Mouse (Mus musculus): Measurements from ENCODE around the gene Ache.
A peak's percentile ranks its signal among the peaks of the same experiment; 100 is the strongest.

The Ache gene

DNA sequence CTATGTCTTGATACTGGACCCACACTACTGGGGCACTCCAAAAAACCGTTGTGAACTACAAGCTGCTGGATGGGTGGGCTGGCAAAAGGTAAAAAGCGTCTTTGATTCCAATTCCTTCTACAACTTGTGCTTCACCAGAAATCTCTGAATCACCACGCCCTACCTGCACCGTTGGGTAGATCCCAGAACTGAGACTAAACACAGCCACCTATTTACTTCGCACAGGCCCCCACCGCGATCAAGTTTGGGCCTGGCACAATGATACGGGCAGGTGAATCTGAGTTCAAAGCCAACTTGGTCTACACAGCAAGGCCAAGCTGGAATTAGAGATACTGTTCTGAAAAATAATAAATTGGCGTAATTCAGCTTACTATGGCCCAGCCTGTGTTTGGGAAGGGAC lies 8.0 kb downstream of the Ache start:
- no peak for DNase-seq (ENCODE audit: low read depth, low spot score)

DNA sequence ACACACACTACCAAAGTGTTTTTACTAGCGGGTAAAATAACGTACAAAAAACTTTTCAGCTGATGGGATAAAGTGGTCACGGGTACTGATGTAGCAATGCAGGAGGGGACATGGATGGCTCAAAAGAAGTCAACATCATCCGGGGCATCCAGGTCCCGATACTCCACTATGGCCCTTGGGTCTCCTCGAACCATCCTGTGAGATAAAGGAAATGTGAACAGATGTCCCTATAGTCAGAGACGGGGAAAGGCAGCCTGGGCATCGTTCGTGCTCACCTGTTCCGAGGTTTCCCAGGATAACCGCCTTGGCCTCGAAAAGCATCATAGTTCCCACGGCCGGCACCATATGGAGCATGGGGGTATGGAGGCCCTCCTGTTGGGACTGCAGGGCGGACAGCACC lies 8.4 kb downstream of the Ache start:
- DNase-seq (ENCODE audit: low read depth, low spot score): no peak

DNA sequence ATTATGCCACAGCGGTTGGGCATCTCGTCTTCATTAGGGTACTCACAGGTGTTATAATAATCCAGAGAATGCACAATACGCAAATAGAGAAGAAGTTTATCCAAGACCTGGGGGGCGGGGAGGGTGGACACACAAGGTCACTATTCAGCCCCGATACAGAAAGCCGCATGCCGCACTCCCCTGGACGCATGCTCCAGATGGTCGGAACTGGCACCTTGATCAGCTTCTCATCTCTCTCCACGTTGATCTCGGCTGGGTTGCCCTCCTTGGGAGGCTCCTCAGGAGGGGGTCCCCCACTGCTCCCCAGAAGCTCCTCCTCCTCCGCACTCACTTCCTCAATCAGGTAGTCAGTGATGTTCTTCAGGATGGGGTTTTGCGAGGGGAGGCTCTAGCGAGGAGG lies 9.8 kb downstream of the Ache start:
- DNase-seq (ENCODE audit: low read depth, low spot score): no peak

DNA sequence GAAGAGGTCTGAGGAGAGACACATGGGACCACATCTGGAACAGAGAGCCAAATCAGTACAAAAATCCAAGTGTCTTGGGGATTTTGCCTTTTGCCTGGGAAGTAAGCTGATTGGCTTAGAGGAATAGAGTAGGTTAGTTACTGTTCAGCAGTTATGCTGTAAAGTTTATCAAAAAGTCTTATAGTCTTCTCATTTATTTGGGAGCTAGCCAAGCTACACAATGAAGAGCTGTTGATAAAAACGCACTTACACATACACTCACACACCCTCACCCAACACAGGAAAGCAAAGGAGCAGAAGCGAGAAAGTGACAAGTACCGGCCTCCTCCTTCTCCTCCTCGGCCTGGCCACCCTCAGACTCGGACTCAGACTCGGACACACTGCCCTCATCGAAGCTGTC lies 11.9 kb downstream of the Ache start:
- no peak for DNase-seq (ENCODE audit: low read depth, low spot score)

DNA sequence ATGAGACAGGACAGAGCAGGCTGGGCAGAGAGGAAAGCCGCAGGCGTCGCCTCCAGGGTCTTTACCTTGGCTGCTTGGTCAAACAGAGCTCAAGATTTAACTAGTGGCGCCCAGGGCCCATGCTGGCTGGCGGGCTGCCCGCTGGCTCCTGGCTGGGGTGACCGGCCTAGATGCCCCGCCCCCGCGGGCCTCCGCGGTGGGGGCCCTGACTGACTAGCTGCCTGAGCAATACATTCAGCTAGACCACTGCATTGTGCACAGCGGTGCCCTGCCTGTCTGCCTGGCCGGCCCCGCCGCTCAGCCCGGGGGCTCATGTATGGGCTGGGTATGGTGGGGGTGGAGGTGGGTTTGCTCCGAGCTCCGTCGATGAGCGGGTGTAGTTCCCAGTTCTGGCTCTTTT lies 13.9 kb downstream of the Ache start:
- DNase-seq (ENCODE audit: low read depth, low spot score): no peak

DNA sequence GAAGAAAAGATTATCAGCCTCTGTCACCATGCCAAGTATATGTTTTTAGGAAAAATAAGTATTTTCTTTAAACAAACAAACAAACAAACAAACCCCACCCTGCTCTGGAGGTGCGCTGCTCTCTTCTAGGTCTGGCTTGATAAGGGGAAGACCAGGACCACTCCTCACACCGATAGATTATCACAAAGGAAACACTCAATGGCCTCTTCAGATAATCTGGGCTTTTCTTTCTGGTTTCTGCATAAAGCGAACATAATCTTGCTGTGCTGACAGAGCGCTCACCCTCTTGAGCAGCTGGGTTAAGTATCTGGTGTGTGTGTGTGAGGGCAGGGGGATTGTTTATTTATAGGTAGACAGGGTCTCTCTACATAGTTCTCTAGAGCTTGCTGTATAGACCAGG lies 16.3 kb downstream of the Ache start:
- DNase-seq (ENCODE audit: low read depth, low spot score): no peak

DNA sequence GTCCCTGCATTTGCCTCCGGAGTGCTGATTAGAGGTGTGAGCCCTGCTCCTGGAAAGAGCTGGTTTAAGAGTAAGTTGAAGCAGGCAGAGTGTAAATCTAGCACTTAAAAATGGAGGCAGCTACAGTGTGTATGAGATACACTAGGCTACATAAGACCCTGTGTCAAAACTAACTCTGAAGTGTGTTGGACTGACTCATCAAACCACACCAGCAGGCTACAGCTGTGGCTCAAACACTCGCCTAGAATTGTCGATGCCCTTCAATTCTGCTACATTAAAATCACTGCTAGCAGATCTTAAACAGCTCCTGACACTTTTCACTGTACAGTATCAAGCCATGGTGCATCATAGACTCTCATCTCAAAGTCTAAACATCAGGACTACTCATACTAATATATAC lies 16.8 kb downstream of the Ache start:
- no peak for DNase-seq (ENCODE audit: low read depth, low spot score)

DNA sequence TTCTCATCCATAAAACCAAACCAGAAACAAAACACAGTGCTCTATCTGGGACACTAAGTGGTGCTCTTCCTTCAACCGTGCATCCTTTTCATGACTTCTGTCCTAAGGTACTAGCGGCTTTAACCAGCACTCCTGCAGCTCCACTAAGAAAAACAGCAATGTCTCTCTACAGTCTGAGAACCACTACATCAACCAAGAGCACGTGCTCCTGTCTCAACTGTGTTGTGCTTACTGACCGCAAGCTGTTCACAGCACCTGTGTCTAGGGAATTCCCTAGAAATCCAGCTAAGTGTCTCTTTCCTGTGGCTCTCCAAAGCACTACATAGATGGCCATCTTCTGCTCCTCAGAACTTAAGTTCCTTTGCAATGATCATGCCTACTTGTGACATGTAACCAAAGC lies 17.5 kb downstream of the Ache start:
- no peak for DNase-seq (ENCODE audit: low read depth, low spot score)

DNA sequence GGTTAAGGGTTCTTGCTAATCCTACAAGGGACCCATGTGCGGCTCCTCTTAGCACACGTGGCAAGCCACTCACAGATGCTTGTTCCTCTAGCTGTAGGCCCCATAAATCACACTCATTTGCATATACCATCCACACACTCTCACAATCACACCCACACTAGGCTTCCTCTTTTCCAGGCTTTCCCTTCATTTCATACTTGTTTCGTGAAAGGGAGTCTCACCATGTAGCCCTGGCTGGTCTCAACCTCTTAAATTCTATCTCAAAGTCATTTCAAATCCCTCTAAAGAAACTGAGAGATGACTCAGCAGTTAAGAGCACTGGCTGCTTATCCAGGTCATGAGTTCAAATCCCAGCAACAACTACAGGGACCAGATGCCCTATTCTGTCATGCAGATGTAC lies 18.5 kb downstream of the Ache start:
- DNase-seq (ENCODE audit: low read depth, low spot score): peak; percentile 64

DNA sequence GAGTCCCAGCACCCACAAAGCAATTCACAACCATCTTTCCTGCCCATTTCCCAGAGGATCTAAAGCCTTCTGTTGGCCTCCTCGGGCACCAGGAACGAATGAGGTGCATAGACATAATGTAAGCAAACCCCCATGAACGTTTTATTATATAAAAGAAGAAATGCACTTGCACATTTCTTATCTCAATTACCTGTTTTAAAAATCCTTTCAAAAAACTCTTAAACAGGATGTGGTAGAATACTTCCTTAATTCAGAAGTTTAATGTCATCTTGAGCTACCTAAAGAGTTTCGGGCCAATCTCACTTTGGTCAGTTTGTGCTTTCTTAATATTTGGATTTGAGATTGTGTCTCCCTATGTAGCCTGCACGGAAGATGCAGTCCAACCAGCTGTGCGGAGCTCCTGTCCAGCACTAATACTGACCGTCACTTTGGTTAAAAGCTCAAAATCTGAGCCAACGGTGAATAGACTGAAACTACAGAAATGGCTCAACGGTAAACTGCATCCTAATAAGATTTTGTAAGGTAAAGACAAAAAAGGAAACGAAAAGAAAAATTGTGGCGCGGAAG lies 19.2 kb downstream of the Ache start:
- DNase-seq (ENCODE audit: low read depth, low spot score): no peak

DNA sequence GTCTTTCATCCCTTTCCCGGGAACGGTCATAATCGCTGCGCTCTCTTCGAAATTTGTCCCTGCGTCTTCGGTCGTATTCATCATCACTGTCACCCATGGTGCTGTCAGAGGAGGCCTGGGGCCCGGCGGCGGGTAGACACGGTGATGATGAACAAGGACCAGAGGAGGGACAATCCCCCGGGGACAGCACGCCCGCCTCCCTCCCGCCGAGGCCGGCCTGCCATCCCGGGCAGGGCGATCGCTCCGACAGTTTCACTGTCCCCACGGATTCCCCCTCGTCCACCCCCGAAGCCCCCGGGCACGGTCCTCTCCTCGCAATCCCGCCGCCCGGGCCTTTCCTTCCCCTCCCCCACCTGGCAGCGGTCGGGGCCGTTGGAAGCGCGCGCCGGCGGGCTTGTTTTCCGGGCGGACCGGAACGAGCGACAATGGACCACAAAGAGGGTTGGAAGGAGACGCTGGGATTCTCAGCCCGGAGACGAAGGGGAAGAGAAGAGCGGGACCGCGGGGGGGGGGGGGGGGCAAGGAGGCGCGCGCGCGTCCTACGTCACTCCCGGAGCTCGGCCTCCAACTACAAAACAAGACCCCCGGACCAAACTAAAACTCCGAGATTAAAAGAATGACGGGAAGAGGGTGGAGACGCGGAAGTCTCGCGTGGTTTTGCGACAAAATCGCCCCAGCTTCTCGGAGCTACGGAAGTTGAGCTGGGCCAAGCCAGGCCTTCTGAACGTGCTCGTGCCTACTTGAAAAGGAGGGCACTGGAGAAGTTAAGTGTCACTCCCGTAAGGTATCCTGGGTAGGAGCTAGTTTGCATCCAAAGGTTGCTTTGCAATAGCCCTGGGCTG lies 20.0 kb downstream of the Ache start, which contains the start of gene Srrt:
Gene Srrt (minus strand): TSS at position 604 of the 842 bp plus-strand sequence.
- DNase-seq (ENCODE audit: low read depth, low spot score): peak; percentile 99

DNA sequence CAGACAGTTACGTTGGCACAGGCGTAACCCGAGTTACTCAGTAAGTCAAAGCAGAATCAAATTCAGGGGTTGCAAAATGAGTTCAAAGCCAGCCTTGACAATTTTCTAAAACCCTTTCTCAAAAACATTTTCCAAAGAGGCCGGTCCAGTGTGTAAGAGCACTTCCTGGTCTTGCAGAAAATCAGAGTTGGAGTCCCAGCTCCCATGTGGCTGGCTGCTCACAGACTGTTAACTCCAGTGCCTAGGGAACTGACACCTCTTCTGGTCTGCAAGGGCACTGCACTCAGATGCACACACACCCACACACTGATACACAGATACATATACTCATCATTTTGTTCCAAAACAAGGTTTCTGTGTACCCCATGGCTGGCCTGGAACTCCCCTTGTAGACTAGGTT lies 21.0 kb downstream of the Ache start:
- no peak for DNase-seq (ENCODE audit: low read depth, low spot score)

DNA sequence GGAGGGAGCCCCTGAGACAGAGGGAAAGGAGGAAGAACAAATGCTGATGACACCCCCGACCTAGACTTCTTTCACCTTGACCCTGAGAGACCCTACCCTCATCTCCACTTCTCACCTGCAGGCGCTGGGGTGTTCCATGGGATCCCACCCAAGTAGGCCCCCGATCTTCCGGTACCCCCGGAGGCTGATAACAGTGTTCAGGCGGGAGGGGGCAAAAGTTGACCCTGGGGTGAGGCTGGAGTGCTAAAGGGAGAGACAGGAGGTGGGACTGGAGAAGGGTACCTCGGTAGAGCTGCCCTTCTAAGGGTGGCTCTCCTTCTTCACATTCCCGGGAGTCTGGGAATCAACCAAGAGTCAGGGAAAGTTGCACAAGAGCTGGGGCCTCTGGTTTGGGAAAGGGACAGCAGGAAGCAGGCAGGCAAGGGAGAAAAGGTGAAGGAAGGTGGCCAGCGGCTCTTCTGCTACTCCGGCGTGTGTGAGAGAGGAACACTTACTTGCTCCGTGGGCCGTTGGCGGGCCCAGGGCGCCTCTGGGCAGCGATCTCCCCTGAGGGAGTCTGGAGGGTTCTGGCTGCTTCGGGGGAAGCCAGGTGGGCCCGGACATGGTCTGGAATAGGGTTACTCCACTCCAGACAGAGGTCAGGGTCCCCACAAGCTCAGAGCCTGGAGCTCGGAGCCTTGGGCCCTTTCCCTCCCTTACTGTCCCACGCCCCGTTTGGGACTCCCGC lies 26.3 kb downstream of the Ache start:
- no peak for DNase-seq (ENCODE audit: low read depth, low spot score)

DNA sequence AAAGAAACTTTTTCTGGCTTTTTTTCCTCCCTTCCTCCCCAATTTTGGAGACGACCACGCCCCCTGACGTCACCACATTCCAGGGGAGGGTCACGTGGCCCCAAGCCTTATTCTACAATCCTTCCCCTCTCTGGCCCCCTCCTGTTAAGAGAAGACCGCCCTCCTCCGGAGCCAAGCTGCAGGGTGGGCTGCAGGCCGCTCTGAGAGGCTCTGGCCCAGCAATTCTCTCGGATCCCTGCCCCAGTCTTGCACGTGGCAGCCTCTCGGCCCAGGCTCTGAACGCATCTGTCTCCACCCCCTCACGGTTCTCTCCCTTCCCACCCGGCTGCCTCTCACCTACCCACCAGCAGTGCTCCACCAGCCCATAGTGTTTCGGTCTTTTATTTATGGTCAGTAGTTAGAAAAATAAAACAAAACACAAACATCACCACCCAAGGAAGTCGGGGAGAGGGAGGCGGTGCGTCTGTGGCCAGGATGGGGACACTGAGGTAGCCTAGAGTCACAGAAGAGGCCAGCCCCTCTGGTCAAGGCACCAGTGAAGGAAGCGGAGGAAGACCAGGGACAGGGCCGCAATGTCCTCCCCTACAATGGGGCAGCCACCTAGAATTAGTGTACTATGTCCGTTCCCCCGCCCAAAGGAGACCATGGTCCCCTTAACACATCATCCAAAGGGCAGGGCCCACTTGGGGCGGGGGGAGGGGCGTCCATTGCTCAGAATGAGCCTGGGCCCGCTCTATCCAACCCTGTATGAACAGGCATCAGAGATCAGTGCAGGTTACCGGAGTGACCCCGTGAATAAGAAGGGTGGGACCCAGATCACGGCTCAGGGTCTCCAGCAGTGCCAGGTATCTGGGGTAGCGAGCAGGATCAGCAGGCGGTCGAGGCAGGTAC lies 27.1 kb downstream of the Ache start, which contains the start of gene Trip6:
Gene Trip6 (minus strand): TSS at position 212 of the 891 bp plus-strand sequence.
- DNase-seq (ENCODE audit: low read depth, low spot score): peak; percentile 61

DNA sequence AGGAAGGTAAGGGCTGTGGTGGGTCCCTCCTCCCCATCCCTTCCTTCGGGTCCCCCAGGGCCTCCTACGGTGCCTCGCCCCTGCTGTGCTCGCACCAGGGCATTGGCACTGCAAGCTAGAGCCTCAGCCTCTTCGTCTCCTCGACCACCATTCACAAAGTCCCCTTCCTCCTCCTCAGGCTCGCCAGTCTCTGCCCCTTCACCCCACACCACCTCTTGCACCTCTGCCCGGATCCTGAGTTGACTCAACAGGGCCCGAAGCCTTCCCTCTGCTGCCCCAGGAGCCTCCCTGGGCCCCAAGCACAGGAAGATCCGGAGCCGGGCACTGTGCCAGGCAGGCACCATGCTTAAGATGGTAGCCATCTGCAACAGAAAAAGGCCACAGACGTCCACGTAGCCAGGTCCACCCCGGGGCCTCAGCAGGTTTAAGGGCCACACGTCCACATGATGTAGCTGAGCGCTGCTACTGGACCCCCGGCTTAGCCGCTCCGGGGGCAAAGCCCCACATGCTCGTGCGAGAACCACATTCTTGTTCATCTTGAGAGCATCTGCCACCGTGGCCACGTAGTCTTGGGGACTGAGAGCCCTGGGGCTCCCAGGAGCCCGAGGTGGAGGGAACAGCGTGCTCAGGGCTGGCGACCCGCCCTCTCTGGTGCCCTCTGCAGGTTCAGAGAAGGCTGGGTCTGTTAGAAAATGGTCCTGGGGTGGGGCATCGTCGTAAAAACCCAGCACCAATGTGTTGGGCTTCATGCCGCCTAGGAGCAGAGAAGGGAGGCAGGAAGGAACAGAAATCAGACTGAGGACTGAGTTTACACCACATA lies 28.0 kb downstream of the Ache start:
- DNase-seq (ENCODE audit: low read depth, low spot score): no peak

DNA sequence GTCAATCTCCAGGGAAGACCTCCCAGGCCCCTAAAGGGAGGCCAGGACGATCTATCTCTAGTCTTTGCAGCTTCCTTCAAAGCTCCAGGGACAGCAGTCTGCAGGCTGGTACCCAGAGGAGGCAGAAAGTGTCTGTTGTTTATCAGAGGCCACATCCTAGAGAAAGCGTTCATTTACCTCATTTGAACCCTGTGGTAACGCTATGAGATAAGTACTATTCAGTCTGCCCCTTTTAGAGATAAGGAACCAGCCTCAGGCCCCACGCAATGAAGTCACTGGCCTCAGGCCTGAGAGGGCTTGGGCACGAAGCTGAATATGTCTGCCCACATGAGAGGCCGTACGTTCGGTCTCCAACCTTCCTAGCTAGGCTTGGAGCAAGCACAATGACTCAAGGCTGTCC lies 30.0 kb downstream of the Ache start:
- DNase-seq (ENCODE audit: low read depth, low spot score): no peak

DNA sequence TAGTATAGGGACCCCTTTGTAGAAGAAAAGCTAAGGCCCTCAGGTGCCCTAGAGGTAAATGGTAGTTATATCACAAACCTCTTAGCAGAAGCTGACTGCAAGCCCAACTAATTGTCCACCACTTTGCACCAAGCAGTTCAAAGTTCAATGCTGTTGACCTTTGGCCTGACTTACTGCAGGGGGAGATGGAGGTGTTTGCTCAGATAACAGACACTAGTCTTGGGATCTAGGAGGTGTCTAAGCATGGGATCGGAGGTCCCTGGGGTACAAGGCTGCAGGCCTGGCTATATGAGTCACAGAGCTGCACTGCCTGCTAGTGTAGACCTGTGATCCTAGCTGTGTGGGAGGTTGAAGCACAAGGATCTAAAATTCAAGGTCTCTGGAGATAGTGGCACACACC lies 31.3 kb downstream of the Ache start:
- no peak for DNase-seq (ENCODE audit: low read depth, low spot score)

DNA sequence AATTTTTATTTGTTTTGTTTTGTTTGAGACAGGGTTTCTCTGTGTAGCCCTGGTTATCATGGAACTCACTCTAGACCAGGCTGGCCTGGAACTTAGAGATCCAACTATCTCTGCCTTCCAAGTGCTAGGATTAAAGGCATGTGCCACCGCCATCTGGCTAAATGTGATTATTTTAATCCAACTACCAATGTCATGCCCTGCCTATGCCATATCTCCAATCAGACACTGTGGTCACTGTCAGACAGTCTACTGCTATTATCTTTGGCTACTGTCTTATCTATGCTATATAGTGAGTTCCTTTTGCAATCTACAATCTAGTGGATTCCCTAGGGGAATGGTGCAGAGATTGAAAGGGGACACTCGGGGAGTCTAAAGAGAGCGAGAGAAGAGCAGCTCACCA lies 33.7 kb downstream of the Ache start:
- no peak for DNase-seq (ENCODE audit: low read depth, low spot score)

DNA sequence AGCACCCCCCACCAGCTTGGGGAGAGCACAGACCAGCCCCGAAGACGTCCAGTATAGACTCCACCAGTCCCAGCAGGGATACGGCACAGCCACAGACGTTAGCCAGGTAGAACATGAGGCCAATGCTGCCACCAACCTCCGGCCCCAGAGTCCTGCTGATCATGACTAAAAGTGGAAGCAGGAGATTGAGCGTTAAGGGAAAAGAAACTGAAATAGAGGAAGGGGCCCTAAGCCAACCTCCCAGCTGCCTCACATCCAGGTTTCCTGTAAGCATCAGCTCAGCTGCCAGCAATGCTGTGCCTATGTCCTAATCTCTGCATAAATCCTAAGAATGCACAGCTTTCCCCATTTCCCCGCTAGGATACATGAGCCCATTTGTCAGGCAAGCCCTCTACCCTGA lies 43.6 kb downstream of the Ache start:
- peak; percentile 25 for DNase-seq (ENCODE audit: low read depth, low spot score)

DNA sequence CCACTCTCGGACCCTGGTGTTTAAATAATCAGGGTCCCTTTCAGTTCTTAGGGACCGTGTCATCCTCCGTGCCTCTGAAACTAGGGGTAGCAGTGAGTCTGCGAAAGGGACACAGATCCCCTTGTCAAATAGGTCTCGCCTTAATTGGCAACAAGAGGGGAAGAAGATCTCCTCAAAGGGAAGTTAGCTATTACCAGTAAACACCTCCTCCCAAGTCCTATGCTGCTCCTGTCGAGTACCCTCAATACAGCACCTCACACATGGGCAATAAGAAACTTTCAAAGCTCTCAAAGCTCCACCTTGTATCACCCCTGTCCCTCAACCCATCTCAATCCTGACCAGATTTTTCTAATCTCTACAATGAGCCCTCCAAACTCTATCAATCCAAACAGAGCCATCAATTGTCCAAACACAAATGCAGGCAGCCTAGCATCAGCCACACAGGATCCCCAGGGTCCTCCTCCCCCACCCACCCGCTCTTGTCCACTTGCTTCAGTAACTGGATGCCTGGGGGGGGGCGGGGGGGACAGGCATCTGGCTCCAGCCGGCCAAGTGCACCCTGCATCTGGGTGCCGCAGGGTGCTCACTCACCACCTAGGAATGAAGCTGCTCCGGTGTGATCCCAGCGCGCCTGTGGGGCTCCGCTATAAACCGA lies 45.7 kb downstream of the Ache start:
- DNase-seq (ENCODE audit: low read depth, low spot score): no peak
